Mouse (Mus musculus) spleen, adult 18-20 months (tissue): Measurements from ENCODE around the gene Smu1.
"Not testable (repeated sequence)": the region's sequence is repeated elsewhere in the genome, so short reads cannot be mapped to it uniquely, and the experiment has no call there.

ENCODE experiments used
- DNase-seq, 2 experiments: peaks; one replicate each; pipeline ENCODE4 v3.0.0; 2022; ENCODE audit warnings: mixed read lengths in 2 of 2

The Smu1 gene

GRCm38 (mm10) chr4:40757780-40758420, at the start of gene Smu1:
Gene Smu1, minus strand, starts transcription at chr4:40757923.
- peak; percentile 92 to 98 for DNase-seq

- DNase-seq = no peak
Observed at GRCm38 (mm10) chr4:40807382-40807781, 49.7 kb upstream of the Smu1 start.

GRCm38 (mm10) chr4:40805401-40805800, 47.7 kb upstream of the Smu1 start:
- DNase-seq = no peak

- DNase-seq = no peak
Observed at GRCm38 (mm10) chr4:40802787-40803186, 45.1 kb upstream of the Smu1 start.

- DNase-seq = no peak
Observed at GRCm38 (mm10) chr4:40801908-40802307, 44.2 kb upstream of the Smu1 start.

- DNase-seq = no peak
Observed at GRCm38 (mm10) chr4:40800873-40801272, 43.1 kb upstream of the Smu1 start.

- not testable (repeated sequence) for DNase-seq
Observed at GRCm38 (mm10) chr4:40798833-40799555, 41.3 kb upstream of the Smu1 start.

GRCm38 (mm10) chr4:40795761-40796160, 38.0 kb upstream of the Smu1 start:
- no peak for DNase-seq

- DNase-seq = no peak
Observed at GRCm38 (mm10) chr4:40794320-40794719, 36.6 kb upstream of the Smu1 start.

GRCm38 (mm10) chr4:40791176-40791575, 33.5 kb upstream of the Smu1 start:
- DNase-seq = no peak

- no peak for DNase-seq
Observed at GRCm38 (mm10) chr4:40786578-40786977, 28.9 kb upstream of the Smu1 start.

GRCm38 (mm10) chr4:40785620-40786166, 28.0 kb upstream of the Smu1 start:
- DNase-seq = no peak

- no peak for DNase-seq
Observed at GRCm38 (mm10) chr4:40784556-40785169, 26.9 kb upstream of the Smu1 start.

- DNase-seq = no peak
Observed at GRCm38 (mm10) chr4:40783049-40783448, 25.3 kb upstream of the Smu1 start.

GRCm38 (mm10) chr4:40781797-40782495, 24.2 kb upstream of the Smu1 start:
- no peak for DNase-seq

GRCm38 (mm10) chr4:40781143-40781542, 23.4 kb upstream of the Smu1 start:
- peak; percentile 40 to 43 for DNase-seq

GRCm38 (mm10) chr4:40778656-40779055, 20.9 kb upstream of the Smu1 start:
- peak in 1 of 2 experiments; percentile 18 for DNase-seq

- DNase-seq = no peak
Observed at GRCm38 (mm10) chr4:40777116-40777515, 19.4 kb upstream of the Smu1 start.

GRCm38 (mm10) chr4:40776416-40776815, 18.7 kb upstream of the Smu1 start:
- no peak for DNase-seq

GRCm38 (mm10) chr4:40774279-40775259, 16.8 kb upstream of the Smu1 start:
- peak; percentile 62 to 67 for DNase-seq

- DNase-seq = no peak
Observed at GRCm38 (mm10) chr4:40759876-40760275, 2.2 kb upstream of the Smu1 start.
